Mouse (Mus musculus) embryonic fibroblast, embryonic 13.5 days (primary cell): Measurements from ENCODE around the gene Klhl33.
A peak's percentile ranks its signal among the peaks of the same experiment; 100 is the strongest.

ENCODE experiments used
- CTCF ChIP-seq: IDR thresholded peaks from 2 replicates; pipeline ENCODE4 v1.5.1; 2011; ENCODE audit warnings: mild to moderate bottlenecking, control low read depth, low read length, moderate library complexity, borderline replicate concordance; ENCODE audit not compliant: insufficient read depth
- POLR2A ChIP-seq: IDR thresholded peaks from 2 replicates; pipeline ENCODE4 v1.6.1; 2011; ENCODE audit warnings: low read depth, mild to moderate bottlenecking, control low read depth, low read length, moderate library complexity

GRCm38 (mm10) chr14:50870805-50871143 is 26.5 kb downstream of the Klhl33 start:
- no peak for TF ChIP-seq CTCF
- TF ChIP-seq POLR2A = 0 out of 2 replicates have a peak, but pooled peaks have one; percentile 8
